Mouse (Mus musculus): Measurements from ENCODE around the gene A630089N07Rik.

- TF ChIP-seq POLR2A (IDR thresholded peaks at IDR 0.05; ENCODE audit: insufficient read length, low read depth) (no peak), TCF12 (IDR thresholded peaks at IDR 0.05; ENCODE audit: insufficient read depth, poor library complexity, severe bottlenecking) (no peak), TCF3 (IDR thresholded peaks at IDR 0.05; ENCODE audit: insufficient read length, low read depth) (no peak), MAX (IDR thresholded peaks at IDR 0.05; ENCODE audit: low read depth) (no peak), POLR2AphosphoS2 (IDR thresholded peaks at IDR 0.05; ENCODE audit: insufficient read length, low read depth) (no peak), USF1 (IDR thresholded peaks at IDR 0.05; ENCODE audit: low read depth) (no peak), MYOD1 (IDR thresholded peaks at IDR 0.05; ENCODE audit: control insufficient read depth in 1 of 3, insufficient read length in 2 of 3, low read depth in 2 of 3) (no peak), E2F4 (IDR thresholded peaks at IDR 0.05; ENCODE audit: insufficient read depth) (no peak)
These were observed 121.9 kb downstream of the A630089N07Rik start for GRCm38 (mm10) chr16:97960348-97960747.
